Mouse (Mus musculus) thymus, postnatal 14 days (tissue): ENCODE measurements around the gene Dusp22.

Experiments used
- DNase-seq: peaks from one replicate; pipeline ENCODE4 v3.0.0; 2021

The Dusp22 gene

DNA sequence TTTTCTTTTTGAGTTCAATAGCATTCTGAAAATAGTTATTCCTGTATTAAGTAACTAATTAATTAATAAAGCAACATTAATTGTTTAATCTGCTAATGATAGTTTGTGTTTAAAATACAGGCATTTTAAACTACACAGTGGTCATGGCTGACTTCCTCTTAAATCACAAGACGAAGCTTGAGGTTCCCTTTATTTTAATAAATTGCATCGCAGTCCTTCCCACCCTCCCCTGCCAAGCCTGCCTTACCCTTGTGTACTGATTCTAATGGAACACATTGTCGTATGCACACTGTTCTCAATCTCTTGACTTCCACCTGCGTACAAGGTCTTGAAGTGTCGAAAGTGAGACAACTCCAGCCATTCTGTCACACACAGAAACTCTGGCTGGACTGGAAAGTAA is 14.1 kb downstream of the Dusp22 start:
- DNase-seq: no peak

- DNase-seq: no peak
Observed at GRCm38 (mm10) chr13:30678822-30679221, 19.0 kb downstream of the Dusp22 start.

DNA sequence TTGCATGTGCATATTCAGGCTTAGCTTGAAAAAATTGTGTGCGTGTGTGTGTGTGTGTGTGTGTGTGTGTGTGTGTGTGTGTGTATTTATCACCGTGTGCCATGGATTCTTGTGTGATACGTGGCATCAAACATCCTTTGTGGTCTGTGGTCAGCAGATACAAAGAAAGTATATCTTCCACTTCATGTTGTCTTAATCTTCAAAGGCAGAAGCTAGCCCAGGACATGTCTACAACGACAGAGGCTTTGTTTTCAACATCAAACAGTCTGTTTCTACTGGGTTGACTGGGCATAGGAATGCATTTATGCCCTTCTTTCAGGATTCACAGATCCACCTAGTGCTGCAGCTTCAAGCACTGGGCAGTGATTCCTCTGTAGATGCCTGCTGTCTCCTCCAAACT is 22.1 kb downstream of the Dusp22 start:
- DNase-seq: no peak

- DNase-seq: no peak
Observed at GRCm38 (mm10) chr13:30682328-30682727, 22.5 kb downstream of the Dusp22 start.

DNA sequence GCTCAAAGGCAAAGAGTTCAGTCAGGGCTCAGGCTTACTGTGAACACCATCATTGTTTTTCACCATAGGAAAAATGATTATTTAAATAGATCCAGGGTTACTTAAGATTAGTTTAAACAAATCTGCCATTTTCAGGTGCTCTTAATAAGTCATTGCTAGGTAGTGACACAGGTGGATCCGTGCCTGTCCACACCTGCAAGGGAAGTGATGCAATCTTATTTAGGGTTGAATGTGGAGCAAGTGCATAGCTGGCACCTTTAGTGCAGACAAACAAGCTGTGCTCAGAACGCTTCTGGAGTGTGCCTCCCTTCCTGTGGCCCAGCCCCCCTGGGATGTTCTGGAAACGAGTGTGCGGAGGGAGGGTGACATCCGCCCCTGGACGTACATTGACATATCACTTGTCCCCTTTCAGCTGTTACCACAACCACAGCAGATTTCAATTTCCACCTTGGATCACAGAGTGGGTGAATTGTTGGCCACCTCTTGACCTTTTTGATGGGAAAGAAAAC is 24.9 kb downstream of the Dusp22 start:
- peak; percentile 38 for DNase-seq

DNA sequence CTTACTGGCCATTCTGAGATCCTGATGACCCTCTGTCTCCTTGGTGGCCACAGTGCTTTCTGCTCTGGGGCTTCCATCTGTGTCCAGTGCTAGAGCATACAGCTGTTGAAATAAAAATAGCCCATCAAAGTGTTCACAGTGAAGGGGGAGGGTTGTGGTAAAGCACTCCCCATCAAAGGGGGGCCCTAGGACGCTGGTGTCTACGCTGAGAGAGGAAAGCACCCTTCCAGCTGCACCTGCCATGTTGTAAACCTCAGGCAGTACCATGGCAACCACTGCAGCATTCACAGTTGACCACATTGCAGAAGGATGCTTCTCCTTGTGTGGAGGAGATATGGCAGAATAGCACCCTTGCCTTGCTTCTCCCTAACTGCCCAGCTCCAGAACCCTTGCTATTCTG is 26.2 kb downstream of the Dusp22 start:
- DNase-seq: peak; percentile 77

GRCm38 (mm10) chr13:30688035-30688616 is 28.3 kb downstream of the Dusp22 start:
- DNase-seq: no peak

GRCm38 (mm10) chr13:30689475-30689874 is 29.7 kb downstream of the Dusp22 start:
- DNase-seq: no peak

- no peak for DNase-seq
Observed at GRCm38 (mm10) chr13:30691441-30692292, 31.9 kb downstream of the Dusp22 start.

DNA sequence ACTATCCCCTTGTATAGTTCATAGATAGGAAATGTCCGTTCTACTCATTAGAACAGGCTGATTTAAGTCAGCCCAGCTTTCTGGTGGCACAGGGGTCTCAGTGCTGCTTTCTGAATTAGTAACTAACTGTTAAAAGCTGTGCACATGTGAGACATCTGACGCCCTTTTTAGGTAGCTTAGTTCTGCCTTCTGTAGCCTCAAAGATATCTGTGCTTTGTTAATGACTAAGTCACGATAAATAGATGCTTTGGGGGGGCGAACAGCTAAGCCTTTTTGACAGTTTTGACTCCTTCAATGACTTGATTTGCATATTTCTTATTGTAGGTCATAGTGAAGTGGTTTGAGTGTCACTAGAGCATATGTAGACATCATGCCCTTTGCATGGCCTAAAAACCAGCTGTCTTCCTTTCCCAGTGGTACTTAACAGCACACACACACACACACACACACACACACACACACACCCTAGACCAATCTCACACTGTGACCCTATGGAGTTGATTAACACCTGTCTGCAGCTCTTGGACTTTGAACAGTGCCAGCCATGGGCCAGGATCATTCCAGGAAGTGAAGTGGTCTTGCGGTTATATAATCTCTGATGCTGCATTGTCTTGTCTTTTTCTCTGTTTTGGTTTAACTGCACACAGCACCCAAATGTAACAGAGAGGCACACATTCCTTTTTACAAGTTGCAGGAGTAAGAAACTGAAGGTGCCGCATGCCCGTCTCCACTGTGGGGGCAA is 33.0 kb downstream of the Dusp22 start:
- DNase-seq: no peak

DNA sequence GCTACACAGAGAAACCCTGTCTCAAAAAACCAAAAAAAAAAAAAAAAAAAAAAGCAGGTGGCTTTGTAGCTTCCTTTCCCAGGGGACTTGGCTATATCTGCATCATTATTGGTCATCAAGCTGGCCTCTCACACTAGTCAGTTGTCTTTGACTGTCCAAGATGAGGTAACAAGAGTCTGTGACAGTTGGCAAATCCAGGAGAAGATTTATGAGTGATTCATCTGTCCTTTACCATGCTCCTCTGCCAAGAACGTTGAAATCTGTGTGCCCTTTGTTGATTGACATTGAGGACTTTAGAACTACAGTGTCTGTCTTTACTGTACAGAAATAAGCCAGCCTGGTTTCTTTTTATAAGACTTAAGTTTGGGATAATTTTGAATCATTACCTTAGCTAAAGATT is 35.4 kb downstream of the Dusp22 start:
- no peak for DNase-seq

DNA sequence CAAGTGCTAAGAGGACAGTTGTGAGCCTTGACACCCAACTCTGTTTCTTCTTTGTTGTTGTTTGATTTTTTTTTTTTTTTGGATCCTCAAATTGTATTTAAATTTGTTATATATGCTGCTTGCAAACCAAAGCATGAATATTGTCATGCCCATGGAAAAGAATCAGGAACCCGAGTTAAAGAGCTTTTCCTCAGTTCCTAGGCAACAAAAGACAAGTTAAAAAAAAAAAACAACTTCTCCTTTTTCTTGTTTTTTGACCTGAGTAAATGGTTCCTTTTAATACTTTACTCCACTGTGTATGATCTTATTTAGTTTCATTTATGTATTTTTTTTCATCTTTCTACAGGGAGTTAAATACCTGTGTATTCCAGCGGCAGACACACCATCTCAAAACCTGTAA is 36.1 kb downstream of the Dusp22 start:
- DNase-seq: no peak

DNA sequence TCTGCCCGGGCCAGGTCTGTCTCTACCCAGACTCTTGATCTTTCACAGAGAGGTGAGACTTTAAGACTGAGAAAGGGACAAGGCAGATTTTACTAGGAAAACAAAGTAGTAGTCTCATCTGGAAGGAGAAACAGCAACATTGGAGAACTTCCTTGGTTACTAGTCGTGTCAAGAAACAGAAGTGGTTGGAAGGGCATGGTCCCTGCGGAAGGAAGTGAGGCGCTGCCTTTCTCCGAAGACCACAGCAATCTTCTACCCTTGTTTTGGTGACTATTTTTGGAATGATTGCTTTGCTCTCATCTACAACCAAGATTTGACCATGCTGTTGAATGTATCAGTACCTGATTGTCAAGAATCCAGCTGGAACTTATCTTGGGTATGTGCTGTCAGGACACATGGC is 38.1 kb downstream of the Dusp22 start:
- no peak for DNase-seq

DNA sequence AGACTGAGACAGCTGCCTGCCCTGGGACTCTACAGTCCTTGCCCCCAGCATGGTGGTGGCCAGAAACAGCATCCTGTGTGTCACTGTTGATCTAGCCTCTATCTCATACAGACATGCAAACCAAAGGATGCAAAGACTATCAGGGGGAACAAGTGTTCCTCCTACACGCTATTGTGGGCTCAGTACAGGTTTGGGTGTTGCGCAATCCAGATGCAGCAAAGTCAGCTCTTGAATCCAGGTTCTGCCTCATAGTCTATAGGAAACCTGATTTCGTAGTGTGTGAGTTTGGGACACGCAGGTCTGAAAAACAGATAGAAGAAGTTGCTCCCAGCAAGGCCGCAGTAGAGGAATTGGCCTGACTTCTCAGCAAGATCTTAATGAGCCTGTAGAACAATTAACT is 42.9 kb downstream of the Dusp22 start:
- no peak for DNase-seq

- DNase-seq: no peak
Observed at GRCm38 (mm10) chr13:30704246-30705095, 44.7 kb downstream of the Dusp22 start.

GRCm38 (mm10) chr13:30711066-30711465 is 51.3 kb downstream of the Dusp22 start:
- no peak for DNase-seq

DNA sequence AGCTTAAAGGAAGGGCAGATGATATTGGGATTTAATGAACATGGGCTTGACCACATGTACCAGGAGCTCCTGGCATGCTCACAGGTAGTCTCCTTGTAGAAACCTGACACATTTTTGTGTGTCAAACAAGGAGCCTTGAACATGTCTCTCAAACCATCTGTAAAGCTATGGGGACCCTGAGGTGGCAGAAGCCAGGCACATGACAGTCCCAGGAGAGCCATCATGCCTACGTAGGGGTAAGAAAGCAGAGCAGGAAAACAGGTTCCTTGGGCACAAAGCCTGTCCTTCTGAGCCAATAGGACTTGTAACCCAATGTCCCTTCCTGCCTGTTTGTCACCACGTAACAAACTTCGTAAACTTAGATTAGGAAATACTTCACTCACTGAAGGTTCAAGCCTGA is 51.9 kb downstream of the Dusp22 start:
- no peak for DNase-seq

DNA sequence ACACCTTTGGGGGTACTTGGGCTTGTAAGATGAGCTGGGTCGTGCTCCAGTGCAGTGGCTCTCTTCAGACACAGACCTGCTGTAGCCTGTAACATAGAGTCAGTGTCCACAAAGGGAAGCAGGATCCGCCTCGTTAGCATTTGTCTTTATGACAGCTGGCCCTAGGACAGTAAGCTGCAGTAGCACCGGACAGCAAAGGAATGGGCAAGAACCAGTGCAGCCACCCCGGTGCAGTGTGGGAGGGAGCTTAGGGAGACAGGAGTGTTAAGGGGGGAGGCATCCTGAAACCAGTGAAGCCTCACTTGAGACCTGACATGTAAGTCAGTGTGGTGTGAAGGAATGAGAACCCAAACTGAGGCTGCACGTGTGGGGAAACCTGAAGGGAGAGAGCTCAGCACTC is 52.5 kb downstream of the Dusp22 start:
- DNase-seq: no peak

DNA sequence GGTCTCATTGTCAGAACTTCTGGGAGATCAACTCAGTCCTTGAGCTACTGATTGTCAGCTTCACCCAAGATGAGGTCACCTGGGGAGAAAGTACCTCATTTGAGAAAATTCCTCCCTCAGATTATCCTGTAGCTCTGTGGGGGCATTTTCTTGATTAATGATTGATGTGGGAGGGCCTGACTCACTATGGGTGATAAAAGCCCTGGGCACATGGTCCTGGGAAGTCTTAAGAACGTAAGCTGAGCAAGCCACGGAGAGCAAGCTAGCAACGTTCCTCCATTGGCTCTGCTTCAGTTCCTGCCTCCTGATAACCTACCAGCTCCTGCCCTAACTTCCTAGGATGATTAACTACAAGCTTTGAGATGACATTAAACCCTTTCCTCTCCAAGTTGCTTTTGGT is 53.8 kb downstream of the Dusp22 start:
- no peak for DNase-seq

DNA sequence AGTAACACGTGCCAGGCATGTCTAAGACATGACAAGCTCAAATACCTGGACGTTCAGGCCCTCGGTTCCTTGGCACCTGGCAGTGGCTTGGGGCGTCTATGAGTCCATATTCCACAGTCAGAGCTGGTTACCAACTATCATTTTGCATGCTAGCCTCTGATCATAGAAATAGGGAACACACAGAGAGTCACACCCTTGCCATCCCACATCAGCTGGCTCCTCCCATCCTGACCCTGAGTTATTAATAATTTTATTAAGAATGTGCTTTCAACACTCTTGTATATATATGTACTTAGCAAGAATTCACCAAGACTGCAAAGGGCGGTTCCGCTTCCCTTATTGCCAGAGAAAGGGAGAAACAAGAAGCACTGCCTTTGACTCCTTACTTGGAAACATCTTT is 54.8 kb downstream of the Dusp22 start:
- no peak for DNase-seq

DNA sequence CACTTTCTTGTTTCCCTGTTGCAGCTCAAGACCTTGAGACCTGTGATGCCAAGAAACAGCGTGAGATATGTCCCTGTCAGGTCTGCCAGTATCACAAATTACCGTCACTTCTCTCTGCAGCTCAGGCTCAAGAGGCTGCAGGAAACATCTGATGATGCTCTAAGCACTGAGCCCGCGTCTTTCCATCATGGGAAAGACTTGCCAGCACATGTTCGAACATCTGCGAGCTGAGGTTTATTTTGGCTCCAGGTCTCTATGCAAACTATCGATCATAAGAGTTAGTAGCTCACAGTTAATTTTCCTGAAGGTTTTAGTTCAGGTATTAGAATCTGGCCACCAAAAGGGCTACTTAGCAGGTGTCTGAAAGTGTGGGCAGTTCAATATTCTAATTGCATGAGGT is 55.3 kb downstream of the Dusp22 start:
- DNase-seq: no peak

GRCm38 (mm10) chr13:30715573-30715972 is 55.8 kb downstream of the Dusp22 start:
- DNase-seq: no peak

GRCm38 (mm10) chr13:30716611-30717010 is 56.8 kb downstream of the Dusp22 start:
- no peak for DNase-seq
